Mouse (Mus musculus) limb, embryonic 13.5 days (tissue): Measurements from ENCODE around the gene Ncoa5. TPM values are rescaled to one million over a fixed set of nuclear protein-coding genes. Genes with fewer than 3 reads are reported as not detected.

ENCODE experiments used
- ATAC-seq: fragments of 200-750 bp; cut with Nextera tagmentation; 2 replicates; pipeline ENCODE4 v1.8.0; 2017; ENCODE audit warnings: low read depth, moderate number of reproducible peaks, moderate TSS enrichment; ENCODE audit not compliant: low FRiP score
- H3K27ac ChIP-seq: fragments of 300-500 bp; sonication (generic); 2 replicates; pipeline ENCODE4 v1.5.1; 2015; ENCODE audit warnings: inconsistent platforms, mild to moderate bottlenecking, moderate library complexity
- H3K27me3 ChIP-seq: fragments of 300-500 bp; sonication (generic); 2 replicates; pipeline ENCODE4 v1.6.1; 2015; ENCODE audit warnings: mild to moderate bottlenecking, inconsistent platforms
- H3K36me3 ChIP-seq: fragments of 300-500 bp; sonication (generic); 2 replicates; pipeline ENCODE4 v1.6.1; 2015; ENCODE audit warnings: inconsistent platforms, mild to moderate bottlenecking, moderate library complexity
- H3K4me1 ChIP-seq: fragments of 300-500 bp; sonication (generic); 2 replicates; pipeline ENCODE4 v1.6.1; 2015; ENCODE audit warnings: inconsistent platforms
- H3K4me2 ChIP-seq: fragments of 300-500 bp; sonication (generic); replicated peaks from 2 replicates; pipeline ENCODE4 v1.6.1; 2015; ENCODE audit warnings: inconsistent platforms, mild to moderate bottlenecking, moderate library complexity
- H3K4me3 ChIP-seq: fragments of 300-500 bp; sonication (generic); 2 replicates; pipeline ENCODE4 v1.5.1; 2015; ENCODE audit warnings: moderate library complexity, mild to moderate bottlenecking, inconsistent platforms
- H3K9ac ChIP-seq: fragments of 300-500 bp; sonication (generic); 2 replicates; pipeline ENCODE4 v1.6.1; 2015; ENCODE audit warnings: mild to moderate bottlenecking, inconsistent platforms
- H3K9me3 ChIP-seq: fragments of 300-500 bp; sonication (generic); 2 replicates; pipeline ENCODE4 v1.6.1; 2016; ENCODE audit warnings: inconsistent platforms
- WGBS: fragments of 180-500 bp; shearing (Covaris S2); methylation state at CpG from one replicate; pipeline ENCODE4 v1.1.7; 2015; 5-methylcytosine and 5-hydroxymethylcytosine counted together
- polyA plus RNA-seq: library from polyadenylated mRNA; unstranded; fragments of >200 nt; fragmentation: Nextera tagmentation; extraction: Ambion mirVana; gene quantifications from 2 replicates; pipeline ENCODE4 v1.2.1, GENCODE M21; 2015

Ncoa5 gene
- 92.3 and 99.1 TPM in 2 replicates for polyA plus RNA-seq

DNA sequence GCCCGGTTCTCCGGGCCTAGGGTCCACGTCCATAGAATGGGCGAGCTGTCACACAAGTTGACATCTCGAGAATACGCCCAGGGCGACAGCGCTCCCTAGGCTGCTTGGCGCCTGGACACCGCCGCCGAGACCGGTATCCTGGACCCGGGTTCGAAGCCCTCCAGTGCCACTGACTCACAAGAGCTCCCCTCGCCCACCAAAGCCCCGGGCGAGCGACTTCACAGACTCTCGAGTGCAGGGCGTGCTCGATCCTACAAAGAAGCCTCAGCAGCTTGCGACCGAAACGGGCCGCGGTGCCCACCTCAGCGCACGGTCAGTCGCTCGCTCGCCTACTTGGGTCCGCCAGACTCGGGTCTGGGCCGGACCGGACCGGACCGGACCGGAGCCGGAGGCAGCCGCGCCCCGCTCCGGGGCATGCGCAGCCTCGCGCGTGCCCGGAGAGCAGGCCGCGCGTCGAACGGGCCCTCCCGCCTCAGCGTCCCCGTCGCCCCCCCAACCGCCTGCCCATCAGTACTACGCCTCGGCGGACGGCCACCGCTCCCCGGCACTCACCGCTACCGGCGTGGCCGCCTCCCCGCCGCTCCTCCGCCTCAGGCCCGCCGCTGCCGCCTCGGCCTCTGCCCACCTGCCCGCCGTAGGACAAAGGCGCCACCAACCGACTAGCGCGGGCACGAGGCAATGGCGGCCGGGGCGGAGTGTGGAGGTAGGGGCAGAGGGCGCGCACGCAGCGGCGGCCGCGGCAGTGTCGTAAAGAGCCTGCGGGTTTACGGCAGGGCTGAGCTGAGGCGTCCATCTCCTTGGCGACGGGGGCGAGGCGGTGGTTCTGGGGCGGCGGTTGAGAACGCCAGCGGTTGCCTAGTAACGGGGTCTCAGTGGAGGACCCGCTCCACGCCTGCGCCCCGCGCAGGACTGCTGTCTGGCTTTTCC is at the start of gene Ncoa5:
Ncoa5 (minus strand) TSS at position 737 of the 927 bp plus-strand sequence.
- Histone ChIP-seq H3K9ac (peak within 1 kb of the TSS; percentile 94), H3K27me3 (no peaks in the 10 kb centered on the region), H3K4me1 (peaks cover 33% of the 10 kb centered on the region), H3K36me3 (no peaks in the 10 kb centered on the region), H3K4me2 (peak within 1 kb of the TSS; percentile 85), H3K9me3 (no peaks in the 10 kb centered on the region), H3K27ac (peak within 1 kb of the TSS; percentile 78), H3K4me3 (peak within 1 kb of the TSS; percentile 82)
- WGBS = under 1% methylated on average over 88 of the region's 111 CpGs
- ATAC-seq = peak; percentile 98

DNA sequence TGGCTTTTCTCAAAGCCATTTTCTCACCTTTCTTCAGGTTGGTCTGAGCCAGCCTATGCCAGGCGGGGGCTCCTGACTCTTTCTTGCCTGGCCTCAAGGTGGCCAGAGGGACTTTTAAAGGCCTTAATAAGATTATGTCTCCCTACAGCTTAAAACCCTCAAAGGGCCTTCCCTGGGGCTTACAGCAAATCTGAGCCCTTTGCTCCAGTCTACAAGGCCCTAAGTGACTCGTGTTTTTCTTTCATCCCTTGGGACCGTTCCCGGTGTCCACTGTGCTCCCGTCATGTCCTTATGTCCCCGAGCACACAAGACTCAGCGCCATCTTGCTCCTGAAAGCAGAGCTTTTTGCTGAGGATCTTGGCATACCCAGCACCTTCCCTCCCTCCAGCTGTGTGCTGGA is 46.6 kb upstream of the Ncoa5 start:
- Histone ChIP-seq H3K9me3 (no peaks in the 10 kb centered on the region), H3K4me1 (peaks cover 3% of the 10 kb centered on the region; the same call in 1 of the 2 replicates), H3K36me3 (no peaks in the 10 kb centered on the region), H3K27ac (no peak overlapping the region), H3K4me2 (no peak overlapping the region), H3K9ac (no peak overlapping the region), H3K4me3 (no peak overlapping the region), H3K27me3 (peaks cover 57% of the 10 kb centered on the region)
- WGBS = 31% methylated on average over 7 of the region's 7 CpGs
- no peak for ATAC-seq

DNA sequence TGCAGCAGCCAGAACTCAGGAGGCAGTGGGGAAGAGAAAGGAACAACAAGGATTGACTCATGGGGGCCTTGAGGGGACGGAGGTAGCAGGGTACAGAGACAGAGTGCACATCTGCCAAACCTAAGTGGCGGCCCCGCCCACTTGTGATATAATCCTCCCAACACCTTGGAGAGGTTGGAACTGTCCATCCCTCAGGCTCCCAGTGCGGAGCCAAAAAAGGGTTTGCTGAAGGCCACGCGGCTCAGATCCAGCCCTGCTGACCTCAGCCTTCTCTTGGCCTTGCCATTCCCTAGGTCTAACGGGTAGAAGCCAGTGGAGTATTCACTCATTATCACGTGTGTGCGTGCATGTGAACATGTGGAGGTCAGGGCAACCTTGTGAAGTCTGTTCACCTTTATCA is 46.0 kb upstream of the Ncoa5 start:
- H3K4me3 ChIP-seq = no peak overlapping the region
- no peak overlapping the region for H3K9ac ChIP-seq
- H3K36me3 ChIP-seq = no peaks in the 10 kb centered on the region
- H3K9me3 ChIP-seq = no peaks in the 10 kb centered on the region
- peaks cover 5% of the 10 kb centered on the region; the same call in 1 of the 2 replicates for H3K4me1 ChIP-seq
- 21% methylated on average over 9 of the region's 9 CpGs for WGBS
- H3K27ac ChIP-seq = no peak overlapping the region
- ATAC-seq = no peak
- peaks cover 59% of the 10 kb centered on the region for H3K27me3 ChIP-seq
- no peak overlapping the region for H3K4me2 ChIP-seq

DNA sequence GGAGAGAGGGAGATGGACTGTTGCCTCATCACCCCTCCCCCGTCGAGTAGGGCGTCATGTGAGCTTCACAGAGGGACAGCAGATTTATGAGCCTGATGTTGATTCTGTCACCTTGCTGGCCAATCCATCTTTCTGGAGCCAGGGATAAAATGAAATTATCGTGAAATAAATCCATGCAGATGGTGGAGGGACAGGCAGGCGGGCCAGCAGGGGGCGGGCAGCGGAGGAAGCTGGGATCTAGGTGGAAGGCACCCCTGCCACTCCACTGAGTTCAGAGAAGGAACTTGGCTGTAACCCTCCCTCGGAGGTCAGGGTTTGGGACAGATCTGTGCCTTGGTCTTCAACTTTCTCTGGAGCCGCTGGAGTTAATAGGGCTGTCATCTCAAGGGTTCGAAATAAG is 43.9 kb upstream of the Ncoa5 start:
- no peak overlapping the region for H3K4me2 ChIP-seq
- H3K27me3 ChIP-seq = peaks cover 79% of the 10 kb centered on the region
- 15% methylated on average over 10 of the region's 10 CpGs for WGBS
- H3K4me1 ChIP-seq = peaks cover 5% of the 10 kb centered on the region; the same call in 1 of the 2 replicates
- no peaks in the 10 kb centered on the region for H3K9me3 ChIP-seq
- H3K27ac ChIP-seq = no peak overlapping the region
- H3K36me3 ChIP-seq = no peaks in the 10 kb centered on the region
- no peak overlapping the region for H3K4me3 ChIP-seq
- no peak for ATAC-seq
- no peak overlapping the region for H3K9ac ChIP-seq

DNA sequence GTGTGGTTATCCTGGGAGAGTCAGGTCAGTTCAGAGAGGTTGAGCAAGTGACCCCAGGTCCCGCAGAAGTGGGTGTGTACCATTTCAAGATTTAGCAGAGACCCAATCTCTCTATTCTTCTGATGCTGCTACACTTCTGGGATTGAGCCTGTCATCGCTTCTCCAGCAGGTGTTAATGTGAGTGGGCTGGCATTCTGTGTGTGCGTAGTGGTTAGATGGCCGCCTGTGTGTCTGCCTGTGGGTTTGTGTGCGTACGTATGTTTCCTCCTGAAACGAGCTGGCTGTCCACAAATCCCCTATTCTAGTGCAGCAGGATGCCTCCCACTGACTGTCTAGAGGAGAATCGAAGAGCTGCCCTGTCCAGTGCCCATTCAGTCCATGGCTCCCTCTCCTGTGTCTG is 43.4 kb upstream of the Ncoa5 start:
- no peak overlapping the region for H3K4me2 ChIP-seq
- H3K9ac ChIP-seq = no peak overlapping the region
- H3K9me3 ChIP-seq = no peaks in the 10 kb centered on the region
- 61% methylated on average over 8 of the region's 8 CpGs for WGBS
- ATAC-seq = no peak
- H3K4me1 ChIP-seq = peaks cover 5% of the 10 kb centered on the region; the same call in 1 of the 2 replicates
- H3K4me3 ChIP-seq = no peak overlapping the region
- H3K27ac ChIP-seq = no peak overlapping the region
- H3K27me3 ChIP-seq = peaks cover 84% of the 10 kb centered on the region
- H3K36me3 ChIP-seq = no peaks in the 10 kb centered on the region

DNA sequence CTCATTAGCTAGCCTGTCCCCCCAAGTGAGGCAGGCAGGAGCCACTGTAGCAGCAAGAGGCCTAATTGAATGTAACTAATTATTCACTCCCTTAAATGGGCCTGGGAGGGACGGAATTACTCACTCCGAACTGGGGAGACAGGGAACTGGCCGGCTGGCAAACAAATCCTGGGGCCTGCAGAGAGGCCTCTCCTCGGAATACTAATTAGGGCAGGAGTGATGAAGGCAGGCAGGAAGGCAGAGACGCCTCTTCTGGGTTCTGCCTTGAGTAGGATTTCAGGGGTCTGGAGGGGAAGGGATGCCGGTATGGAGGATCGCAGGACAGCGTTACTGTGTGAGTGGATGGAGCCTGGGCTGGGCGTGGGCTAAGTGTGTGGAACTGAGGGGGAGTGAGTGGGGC is 42.4 kb upstream of the Ncoa5 start:
- Histone ChIP-seq H3K27me3 (peaks cover 94% of the 10 kb centered on the region), H3K9ac (0 out of 2 replicates have a peak overlapping the region, but pooled peaks have one; percentile 19), H3K4me2 (no peak overlapping the region), H3K4me3 (no peak overlapping the region), H3K9me3 (no peaks in the 10 kb centered on the region), H3K36me3 (no peaks in the 10 kb centered on the region), H3K27ac (no peak overlapping the region), H3K4me1 (peaks cover 5% of the 10 kb centered on the region; the same call in 1 of the 2 replicates)
- 6% methylated on average over 9 of the region's 9 CpGs for WGBS
- ATAC-seq = no peak

DNA sequence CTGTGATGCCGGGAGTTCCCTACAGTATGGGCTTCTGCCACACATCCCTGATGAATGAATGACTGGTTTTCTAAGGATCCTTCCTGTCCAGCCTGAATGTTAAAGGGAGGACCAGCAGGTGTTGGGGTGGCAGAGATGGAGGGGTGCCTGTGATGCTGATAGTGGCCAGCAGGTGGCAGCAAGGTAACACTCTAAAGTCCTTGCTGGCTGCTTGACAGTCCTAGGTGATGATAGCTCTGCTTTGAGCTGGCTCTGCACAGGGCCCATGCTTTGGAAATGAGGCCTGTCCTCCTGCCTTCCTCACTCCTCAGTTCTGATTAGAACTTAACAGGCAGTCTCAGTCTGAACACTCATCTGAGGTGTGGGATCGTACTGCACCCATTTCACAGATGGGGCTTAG is 40.3 kb upstream of the Ncoa5 start:
- Histone ChIP-seq H3K27ac (no peak overlapping the region), H3K4me3 (no peak overlapping the region), H3K9ac (no peak overlapping the region), H3K27me3 (peaks cover 96% of the 10 kb centered on the region), H3K4me1 (peaks cover 8% of the 10 kb centered on the region; the same call in 1 of the 2 replicates), H3K4me2 (no peak overlapping the region), H3K36me3 (no peaks in the 10 kb centered on the region), H3K9me3 (no peaks in the 10 kb centered on the region)
- WGBS = 37% methylated on average over 2 of the region's 2 CpGs
- ATAC-seq = no peak

DNA sequence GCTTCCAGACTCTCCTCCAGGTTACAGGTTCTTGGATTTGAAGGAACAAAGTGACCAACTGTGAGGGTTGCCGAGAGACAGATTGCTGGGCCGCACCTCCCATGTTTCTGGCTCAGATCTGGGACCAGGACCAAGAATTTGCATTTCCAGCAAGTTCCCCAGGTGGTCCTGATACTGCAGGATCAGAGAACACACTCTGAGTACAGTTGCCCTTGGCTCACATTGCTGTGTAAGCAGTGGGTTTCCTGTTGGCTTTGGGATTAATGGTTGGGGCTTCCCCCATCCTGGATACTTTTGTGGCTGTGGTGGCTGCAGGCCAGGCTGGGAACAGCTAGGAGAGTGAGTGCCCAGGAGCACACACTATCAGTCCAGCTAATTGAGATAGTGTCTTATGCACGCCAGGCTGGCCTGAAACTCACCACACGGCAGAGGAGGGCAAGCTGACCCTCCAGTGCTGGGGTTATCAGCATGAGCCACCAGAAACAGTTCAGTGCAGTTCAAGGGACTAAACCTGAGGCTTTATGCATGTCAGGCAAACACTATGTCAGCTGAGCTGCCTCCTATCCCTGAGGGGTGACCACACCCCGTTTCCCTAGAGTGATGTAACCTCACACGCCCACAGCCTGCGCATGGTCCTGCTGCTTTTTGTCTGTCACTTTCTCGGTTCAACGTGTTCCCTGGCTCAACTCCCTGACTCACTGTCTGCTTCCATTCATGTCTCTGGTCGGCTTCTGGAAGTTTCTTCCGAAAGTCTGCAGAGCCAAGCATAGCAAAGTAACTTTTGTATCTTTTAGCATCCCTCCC is 39.6 kb upstream of the Ncoa5 start:
- H3K4me1 ChIP-seq = peaks cover 8% of the 10 kb centered on the region; the same call in 1 of the 2 replicates
- no peak overlapping the region for H3K4me2 ChIP-seq
- no peak overlapping the region for H3K27ac ChIP-seq
- H3K9me3 ChIP-seq = no peaks in the 10 kb centered on the region
- H3K4me3 ChIP-seq = no peak overlapping the region
- ATAC-seq = no peak
- no peaks in the 10 kb centered on the region for H3K36me3 ChIP-seq
- no peak overlapping the region for H3K9ac ChIP-seq
- 48% methylated on average over 11 of the region's 11 CpGs for WGBS
- H3K27me3 ChIP-seq = peaks cover 96% of the 10 kb centered on the region

DNA sequence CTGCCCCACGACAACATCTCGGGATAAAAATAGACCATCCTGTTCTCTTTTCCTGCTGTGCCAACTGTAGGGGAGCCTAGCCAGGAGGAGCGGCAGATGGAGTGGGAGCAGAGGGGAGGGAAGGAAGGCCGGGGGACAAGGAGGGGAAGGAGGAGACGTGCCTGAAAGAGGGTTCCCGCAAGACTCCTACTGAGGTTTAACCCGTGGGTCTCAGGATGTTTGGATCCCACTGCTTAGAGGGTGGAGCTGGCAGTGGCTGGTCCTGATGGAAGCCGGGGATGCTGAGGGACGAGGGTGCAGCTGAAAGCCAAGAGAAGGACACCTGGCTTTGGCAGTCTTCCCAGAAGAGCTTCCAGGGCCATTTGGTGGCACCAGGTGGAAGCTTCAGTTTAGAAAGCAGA is 38.7 kb upstream of the Ncoa5 start:
- no peak overlapping the region for H3K4me2 ChIP-seq
- H3K9me3 ChIP-seq = no peaks in the 10 kb centered on the region
- no peak for ATAC-seq
- WGBS = 28% methylated on average over 9 of the region's 9 CpGs
- no peak overlapping the region for H3K9ac ChIP-seq
- peaks cover 8% of the 10 kb centered on the region; the same call in 1 of the 2 replicates for H3K4me1 ChIP-seq
- no peak overlapping the region for H3K27ac ChIP-seq
- no peak overlapping the region for H3K4me3 ChIP-seq
- H3K36me3 ChIP-seq = no peaks in the 10 kb centered on the region
- H3K27me3 ChIP-seq = peaks cover 87% of the 10 kb centered on the region

DNA sequence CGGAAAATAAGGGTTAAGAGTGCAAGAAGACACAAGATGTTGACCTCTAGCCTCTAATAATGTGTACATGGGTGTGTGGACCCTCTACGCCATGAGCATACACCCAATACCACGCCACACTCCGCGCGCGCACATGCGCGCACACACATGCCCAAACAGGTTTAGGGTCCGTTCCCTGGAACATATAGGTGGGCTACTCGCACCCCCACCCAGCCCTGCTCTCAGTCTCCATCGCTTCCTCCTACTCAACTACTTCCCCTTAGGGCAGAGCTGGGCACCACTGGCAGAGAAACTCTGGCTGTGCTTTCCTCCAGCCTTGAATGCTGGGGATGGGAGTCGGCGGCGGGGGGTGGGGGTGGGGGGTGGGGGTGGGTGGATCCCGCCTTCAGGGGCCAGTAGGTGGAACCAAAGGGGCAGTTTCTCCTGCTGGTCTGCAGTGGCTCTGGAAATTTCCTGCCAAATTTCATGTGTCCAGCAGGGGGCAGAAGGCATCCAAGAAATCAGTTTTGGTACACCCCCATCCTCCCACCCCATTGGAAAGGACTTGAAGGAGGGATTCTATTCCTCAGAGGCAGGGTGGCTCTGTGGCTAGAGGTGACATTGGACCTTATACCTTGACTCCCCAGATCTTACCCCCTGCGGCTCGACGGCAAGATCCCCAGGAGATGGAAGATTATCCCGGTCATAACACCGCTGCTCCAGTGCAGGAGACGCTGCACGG is 35.6 kb upstream of the Ncoa5 start:
- H3K9ac ChIP-seq = no peak overlapping the region
- peak overlapping the region; percentile 44 for H3K4me2 ChIP-seq
- ATAC-seq = peak; percentile 30; the same call in 1 of the 2 replicates
- no peaks in the 10 kb centered on the region for H3K9me3 ChIP-seq
- 0 out of 2 replicates have a peak, but pooled peaks cover 3% of the 10 kb centered on the region for H3K4me1 ChIP-seq
- WGBS = 19% methylated on average over 23 of the region's 23 CpGs
- no peaks in the 10 kb centered on the region for H3K36me3 ChIP-seq
- peaks cover 60% of the 10 kb centered on the region for H3K27me3 ChIP-seq
- no peak overlapping the region for H3K27ac ChIP-seq
- no peak overlapping the region for H3K4me3 ChIP-seq

DNA sequence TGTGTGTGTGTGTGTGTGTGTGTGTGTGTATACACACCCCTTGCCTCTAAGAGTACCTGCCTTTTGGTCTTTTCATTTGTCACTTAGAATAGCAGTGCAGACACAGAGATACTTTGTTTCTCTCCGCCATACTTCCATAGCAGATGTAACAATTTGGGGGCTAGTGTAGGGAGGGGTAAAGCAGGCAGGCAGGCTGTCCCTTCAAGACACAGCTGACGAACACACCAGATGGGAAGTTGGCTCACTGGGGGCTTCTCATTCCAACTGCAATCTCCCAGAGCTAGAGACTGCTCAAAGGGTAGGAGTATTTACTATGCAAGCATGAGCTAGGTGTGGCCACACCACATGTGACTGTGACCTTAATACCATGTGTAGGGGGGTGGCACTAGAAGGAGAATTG is 34.1 kb upstream of the Ncoa5 start:
- no peak for ATAC-seq
- Histone ChIP-seq H3K9ac (no peak overlapping the region), H3K4me3 (no peak overlapping the region), H3K9me3 (no peaks in the 10 kb centered on the region), H3K4me1 (0 out of 2 replicates have a peak, but pooled peaks cover 3% of the 10 kb centered on the region), H3K4me2 (no peak overlapping the region), H3K27me3 (peaks cover 46% of the 10 kb centered on the region), H3K27ac (no peak overlapping the region), H3K36me3 (no peaks in the 10 kb centered on the region)
- WGBS = 70% methylated on average over 2 of the region's 2 CpGs
